Mouse (Mus musculus) heart, embryonic 12.5 days (tissue): ENCODE measurements at regions not wholly inside any gene's neighbourhood (a gene's known extent, or its start where the extent isn't known, plus 50 kb on each side); places are given as distances from the start of the nearest gene placed in this dataset.
"Not testable (repeated sequence)": the region's sequence is repeated elsewhere in the genome, so short reads cannot be mapped to it uniquely, and the experiment has no call there.

ENCODE experiments used
- ATAC-seq: fragments of 200-750 bp; cut with Nextera tagmentation; 2 replicates; pipeline ENCODE4 v1.8.0; 2017; ENCODE audit warnings: moderate TSS enrichment, moderate library complexity; ENCODE audit not compliant: insufficient number of reproducible peaks, low FRiP score
- H3K27ac ChIP-seq: fragments of 300-500 bp; sonication (generic); 2 replicates; pipeline ENCODE4 v1.5.1; 2016; ENCODE audit warnings: mild to moderate bottlenecking, moderate library complexity; ENCODE audit not compliant: poor library complexity, severe bottlenecking
- H3K27me3 ChIP-seq: fragments of 300-500 bp; sonication (generic); replicated peaks from 2 replicates; pipeline ENCODE4 v1.6.1; 2016; ENCODE audit warnings: mild to moderate bottlenecking, moderate library complexity
- H3K36me3 ChIP-seq: fragments of 300-500 bp; sonication (generic); 2 replicates; pipeline ENCODE4 v1.6.1; 2016; ENCODE audit warnings: mild to moderate bottlenecking, moderate library complexity
- H3K4me1 ChIP-seq: fragments of 300-500 bp; sonication (generic); replicated peaks from 2 replicates; pipeline ENCODE4 v1.6.1; 2016; ENCODE audit warnings: mild to moderate bottlenecking
- H3K4me2 ChIP-seq: fragments of 300-500 bp; sonication (generic); 2 replicates; pipeline ENCODE4 v1.6.1; 2016; ENCODE audit warnings: mild to moderate bottlenecking, moderate library complexity
- H3K4me3 ChIP-seq: fragments of 300-500 bp; sonication (generic); 2 replicates; pipeline ENCODE4 v1.5.1; 2016; ENCODE audit warnings: mild to moderate bottlenecking
- H3K9ac ChIP-seq: fragments of 300-500 bp; sonication (generic); 2 replicates; pipeline ENCODE4 v1.6.1; 2016; ENCODE audit warnings: mild to moderate bottlenecking, moderate library complexity
- H3K9me3 ChIP-seq: fragments of 300-500 bp; sonication (generic); replicated peaks from 2 replicates; pipeline ENCODE4 v1.6.1; 2016; ENCODE audit warnings: mild to moderate bottlenecking, moderate library complexity
- WGBS: fragments of 180-500 bp; shearing (Covaris S2); methylation state at CpG from one replicate; pipeline ENCODE4 v1.1.7; 2016; 5-methylcytosine and 5-hydroxymethylcytosine counted together

- 2% methylated on average over 23 of the region's 52 CpGs for WGBS
- H3K9me3 ChIP-seq, H3K9ac ChIP-seq, H3K27ac ChIP-seq, H3K36me3 ChIP-seq, H3K4me1 ChIP-seq: not testable (repeated sequence)
- peak; percentile 71 for ATAC-seq
- H3K4me3 ChIP-seq: peak overlapping the region; percentile 37
- peak overlapping the region; percentile 62 for H3K4me2 ChIP-seq
- peaks cover 21% of the 10 kb centered on the region for H3K27me3 ChIP-seq
Measured at GRCm38 (mm10) chr17:6489926-6490564, 60.1 kb downstream of the Dynlt1b start.

- H3K9me3 ChIP-seq, H3K4me3 ChIP-seq, H3K36me3 ChIP-seq, ATAC-seq, H3K4me2 ChIP-seq, H3K4me1 ChIP-seq, H3K9ac ChIP-seq, H3K27ac ChIP-seq: not testable (repeated sequence)
- no CpG with 5 or more reads among the region's 15 CpGs for WGBS
- peaks cover 21% of the 10 kb centered on the region for H3K27me3 ChIP-seq
Measured at GRCm38 (mm10) chr17:6490565-6490935, 60.6 kb downstream of the Dynlt1b start.

GRCm38 (mm10) chr17:6492501-6492900, 62.6 kb downstream of the Dynlt1b start:
- ATAC-seq, H3K9ac ChIP-seq, H3K4me1 ChIP-seq, H3K9me3 ChIP-seq, H3K36me3 ChIP-seq, H3K27ac ChIP-seq: not testable (repeated sequence)
- H3K4me3 ChIP-seq: peak overlapping the region; percentile 14
- H3K4me2 ChIP-seq: peak overlapping the region; percentile 54
- H3K27me3 ChIP-seq: peaks cover 21% of the 10 kb centered on the region
- WGBS: 22% methylated on average over 19 of the region's 19 CpGs

GRCm38 (mm10) chr17:6492950-6493349, 63.0 kb downstream of the Dynlt1b start:
- not testable (repeated sequence) for H3K9ac ChIP-seq, H3K36me3 ChIP-seq, ATAC-seq, H3K9me3 ChIP-seq, H3K27ac ChIP-seq, H3K4me1 ChIP-seq
- Histone ChIP-seq H3K4me2 (peak overlapping the region; percentile 54), H3K27me3 (peaks cover 21% of the 10 kb centered on the region), H3K4me3 (peak overlapping the region; percentile 32; the same call in 1 of the 2 replicates)
- 23% methylated on average over 23 of the region's 23 CpGs for WGBS

- not testable (repeated sequence) for ATAC-seq, H3K9ac ChIP-seq, H3K36me3 ChIP-seq, H3K27ac ChIP-seq, H3K4me1 ChIP-seq, H3K9me3 ChIP-seq, H3K4me3 ChIP-seq, H3K4me2 ChIP-seq
- WGBS: 81% methylated on average over 9 of the region's 9 CpGs
- H3K27me3 ChIP-seq: peaks cover 11% of the 10 kb centered on the region
Measured at GRCm38 (mm10) chr17:6496491-6496890, 66.6 kb downstream of the Dynlt1b start.

- not testable (repeated sequence) for H3K36me3 ChIP-seq, H3K4me2 ChIP-seq, ATAC-seq, H3K9ac ChIP-seq, H3K4me1 ChIP-seq, H3K27me3 ChIP-seq, H3K9me3 ChIP-seq, H3K4me3 ChIP-seq, H3K27ac ChIP-seq
- 87% methylated on average over 4 of the region's 6 CpGs for WGBS
Measured at GRCm38 (mm10) chr17:6502676-6503075, 72.8 kb downstream of the Dynlt1b start.

GRCm38 (mm10) chr17:6505896-6506295, 76.0 kb downstream of the Dynlt1b start:
- H3K36me3 ChIP-seq, H3K27me3 ChIP-seq, H3K4me2 ChIP-seq, H3K27ac ChIP-seq, H3K9ac ChIP-seq, H3K4me1 ChIP-seq, H3K4me3 ChIP-seq, ATAC-seq, H3K9me3 ChIP-seq: not testable (repeated sequence)
- 82% methylated on average over 6 of the region's 6 CpGs for WGBS

GRCm38 (mm10) chr17:6515128-6515527, 85.2 kb downstream of the Dynlt1b start:
- not testable (repeated sequence) for H3K9ac ChIP-seq, H3K4me3 ChIP-seq, H3K27ac ChIP-seq, H3K27me3 ChIP-seq, ATAC-seq, H3K4me1 ChIP-seq, H3K9me3 ChIP-seq, H3K36me3 ChIP-seq, H3K4me2 ChIP-seq
- 78% methylated on average over 5 of the region's 8 CpGs for WGBS

GRCm38 (mm10) chr17:6519107-6519506, 82.4 kb upstream of the Dynlt1c start:
- not testable (repeated sequence) for H3K4me1 ChIP-seq

GRCm38 (mm10) chr17:6520001-6520400, 81.5 kb upstream of the Dynlt1c start:
- H3K27ac ChIP-seq, H3K9me3 ChIP-seq, H3K36me3 ChIP-seq, H3K4me2 ChIP-seq, H3K4me3 ChIP-seq, H3K4me1 ChIP-seq, H3K27me3 ChIP-seq, H3K9ac ChIP-seq: not testable (repeated sequence)
- ATAC-seq: peak; percentile 38
- WGBS: 73% methylated on average over 2 of the region's 2 CpGs

More at GRCm38 (mm10) chr17:6519107-6519506, 82.4 kb upstream of the Dynlt1c start:
- not testable (repeated sequence) for H3K9me3 ChIP-seq, H3K9ac ChIP-seq, H3K36me3 ChIP-seq, H3K4me2 ChIP-seq, ATAC-seq, H3K4me3 ChIP-seq, H3K27me3 ChIP-seq, H3K27ac ChIP-seq
- 73% methylated on average over 6 of the region's 6 CpGs for WGBS

- not testable (repeated sequence) for ATAC-seq, H3K9me3 ChIP-seq
- WGBS: 63% methylated on average over 4 of the region's 4 CpGs
Measured at GRCm38 (mm10) chr17:6520751-6521150, 80.7 kb upstream of the Dynlt1c start.

GRCm38 (mm10) chr17:6522185-6522584, 79.3 kb upstream of the Dynlt1c start:
- H3K9me3 ChIP-seq, H3K36me3 ChIP-seq, H3K4me2 ChIP-seq, H3K9ac ChIP-seq, H3K27me3 ChIP-seq, ATAC-seq, H3K4me1 ChIP-seq, H3K4me3 ChIP-seq, H3K27ac ChIP-seq: not testable (repeated sequence)
- WGBS: 73% methylated on average over 6 of the region's 9 CpGs

More at GRCm38 (mm10) chr17:6520751-6521150, 80.7 kb upstream of the Dynlt1c start:
- H3K4me3 ChIP-seq, H3K27ac ChIP-seq, H3K27me3 ChIP-seq, H3K4me2 ChIP-seq, H3K9ac ChIP-seq, H3K4me1 ChIP-seq, H3K36me3 ChIP-seq: not testable (repeated sequence)
